Mouse (Mus musculus): ENCODE data around the gene Zdhhc13.

DNA sequence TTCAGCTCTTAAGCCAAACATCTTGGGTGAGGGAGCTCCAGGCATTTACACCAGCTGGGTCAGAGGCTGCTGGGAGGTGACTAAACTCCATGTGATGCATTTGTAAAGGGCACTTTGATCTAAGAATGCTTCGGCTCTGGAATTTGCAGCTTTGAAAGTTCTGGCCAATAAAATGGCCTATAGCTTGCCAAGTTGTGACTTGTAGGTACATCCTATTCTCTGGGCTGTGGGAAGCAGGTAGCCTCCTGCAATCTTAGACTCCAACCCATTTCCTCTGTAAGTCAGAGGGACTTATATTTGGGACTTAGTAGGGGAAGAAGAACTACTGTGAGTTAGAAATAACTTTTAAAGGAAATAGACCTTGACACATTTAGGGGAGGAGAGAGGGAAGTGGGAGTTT, 72.1 kb downstream of the Zdhhc13 start:
- TF ChIP-seq CTCF (IDR thresholded peaks at IDR 0.05; ENCODE audit: control insufficient read depth, insufficient read depth, low read length) (no peak), POLR2A (IDR thresholded peaks at IDR 0.05; ENCODE audit: borderline replicate concordance, control insufficient read depth, low read depth, low read length) (no peak)

All from bone marrow, adult 2 months (tissue).